In the genomic region with DNA sequence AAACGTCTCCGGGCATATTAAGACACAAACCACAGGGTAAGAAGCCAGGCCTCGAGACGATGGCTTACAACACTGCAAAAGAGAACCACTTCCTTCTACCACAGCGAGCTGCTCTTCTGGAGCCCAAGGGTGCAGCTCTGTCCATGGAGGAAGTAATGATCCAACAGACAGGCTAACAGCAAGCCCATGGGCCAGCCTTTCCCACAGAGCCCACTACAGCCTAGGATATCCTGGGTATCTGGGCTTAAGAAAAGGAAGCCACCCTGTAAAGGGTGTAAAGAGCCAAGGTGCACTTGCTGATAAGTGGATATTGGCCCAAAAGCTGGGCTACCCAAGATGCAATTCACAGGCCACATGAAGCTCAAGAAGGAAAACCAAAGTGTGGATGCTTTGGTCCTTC, we compare ENCODE assay signal across 11 mouse cellular contexts. TPM values are rescaled to one million over a fixed set of nuclear protein-coding genes. Genes with fewer than 3 reads are reported as not detected.
A peak's percentile ranks its signal among the peaks of the same experiment; 100 is the strongest.
DNase-seq lines count a peak whose midpoint lies in the region; ATAC-seq lines count a peak whose summit lies in the region.
"Had no signal": no experiment of that assay in that cellular context is flagged by ENCODE, and none has a peak within 500 bp of the region (broad histone marks: within the 10 kb centered on the region; RNA-seq: fewer than 3 reads in every experiment).

No protein-coding gene starts in this region.

- no peak overlapping the region for H3K4me2 ChIP-seq in embryonic facial prominence, embryonic 13.5 days

- peak overlapping the region; percentile 44; the same call in 1 of the 2 replicates for H3K27ac ChIP-seq in embryonic facial prominence, embryonic 13.5 days
- no peak overlapping the region for H3K27ac ChIP-seq in embryonic facial prominence, embryonic 10.5 days (replicated peaks)

- H3K9me3 ChIP-seq in embryonic facial prominence, embryonic 13.5 days: no peaks in the 10 kb centered on the region
- 0 out of 2 replicates have a peak, but pooled peaks cover 4% of the 10 kb centered on the region for H3K9me3 ChIP-seq in embryonic facial prominence, embryonic 10.5 days

- no peak for DNase-seq in embryonic facial prominence, embryonic 10.5 days (ENCODE audit: low spot score)
- peak; percentile 40 for DNase-seq in thymus, postnatal 14 days
- DNase-seq in thymus, postnatal 36 days: no peak
- DNase-seq in testis, postnatal 14 days (ENCODE audit: low spot score): no peak
- DNase-seq in gastrocnemius, postnatal 25 days: no peak
- DNase-seq in adrenal gland, postnatal 10 days: no peak
- DNase-seq: cerebellum, postnatal 14 days had no signal

- H3K36me3 ChIP-seq in embryonic facial prominence, embryonic 13.5 days: peaks cover 38% of the 10 kb centered on the region
- peaks cover 67% of the 10 kb centered on the region for H3K36me3 ChIP-seq in embryonic facial prominence, embryonic 10.5 days (replicated peaks)

- no peak overlapping the region for H3K4me3 ChIP-seq in embryonic facial prominence, embryonic 13.5 days
- no peak overlapping the region for H3K4me3 ChIP-seq in embryonic facial prominence, embryonic 10.5 days

- ATAC-seq in embryonic facial prominence, embryonic 13.5 days (ENCODE audit: insufficient number of reproducible peaks, insufficient read depth, low FRiP score, low TSS enrichment, low read depth): no peak
- peak; percentile 95 for ATAC-seq in megakaryocyte, adult 5-6 weeks (ENCODE audit: poor library complexity, severe bottlenecking)
- ATAC-seq: activated CD4-positive, CD25-positive, alpha-beta regulatory T cell, adult 4 months; intestine, postnatal 0 days had no signal

- H3K4me1 ChIP-seq in embryonic facial prominence, embryonic 13.5 days: peaks cover 33% of the 10 kb centered on the region
- peaks cover 26% of the 10 kb centered on the region for H3K4me1 ChIP-seq in embryonic facial prominence, embryonic 10.5 days

- H3K9ac ChIP-seq in embryonic facial prominence, embryonic 13.5 days: no peak overlapping the region

- 49% methylated on average over 5 of the region's 5 CpGs for WGBS in embryonic facial prominence, embryonic 13.5 days
- WGBS in embryonic facial prominence, embryonic 10.5 days: 84% methylated on average over 5 of the region's 5 CpGs

- H3K27me3 ChIP-seq in embryonic facial prominence, embryonic 13.5 days: no peaks in the 10 kb centered on the region
- H3K27me3 ChIP-seq in embryonic facial prominence, embryonic 10.5 days (replicated peaks; ENCODE audit: low read depth, poor library complexity, severe bottlenecking): no peaks in the 10 kb centered on the region

RNA-seq across cellular contexts. Expression of a gene that starts 6.0 kb away (rescaled TPM):
- polyA plus RNA-seq in embryonic facial prominence, embryonic 13.5 days (2015; fragmentation: Nextera tagmentation; extraction: Ambion mirVana): 58.2 and 59.5 TPM in 2 replicates
- 68.3 and 70.6 TPM in 2 replicates for polyA plus RNA-seq in embryonic facial prominence, embryonic 10.5 days (2016; fragmentation: Nextera tagmentation; extraction: Ambion mirVana)
- total RNA-seq in megakaryocyte, adult 5-6 weeks (2015): 44.2 and 46.2 TPM in 2 replicates
- 39.2 and 44.9 TPM in 2 replicates for total RNA-seq in megakaryocyte, adult 5-6 weeks (2017)
- total RNA-seq in gastrocnemius, postnatal 25 days (2021): 1 to 10 TPM; 5.8 to 6.0 TPM
- total RNA-seq in adrenal gland, postnatal 10 days (2021): 10 to 100 TPM; 13.1 to 18.7 TPM

RNA-seq across cellular contexts. Expression of a gene that starts 48.2 kb away (rescaled TPM):
- 12.9 and 15.2 TPM in 2 replicates for polyA plus RNA-seq in embryonic facial prominence, embryonic 13.5 days (2015; fragmentation: Nextera tagmentation; extraction: Ambion mirVana)
- 7.8 and 8.9 TPM in 2 replicates for polyA plus RNA-seq in embryonic facial prominence, embryonic 10.5 days (2016; fragmentation: Nextera tagmentation; extraction: Ambion mirVana)
- 148 and 150 TPM in 2 replicates for total RNA-seq in megakaryocyte, adult 5-6 weeks (2015)
- 262 and 270 TPM in 2 replicates for total RNA-seq in megakaryocyte, adult 5-6 weeks (2017)
- total RNA-seq in gastrocnemius, postnatal 25 days (2021): 10 to 100 TPM; 25.0 to 27.9 TPM
- total RNA-seq in adrenal gland, postnatal 10 days (2021): 10 to 100 TPM; 41.4 to 51.7 TPM
